Mouse (Mus musculus) liver, adult 2 months (tissue): ENCODE results near the gene Rin3. TPM values are rescaled to one million over a fixed set of nuclear protein-coding genes. Genes with fewer than 3 reads are reported as not detected.

Source experiments
- DNase-seq: peaks from one replicate; pipeline ENCODE4 v3.0.0-alpha.2; 2011; ENCODE audit warnings: low read depth, low spot score; ENCODE audit errors: extremely low read depth
- H3K27ac ChIP-seq: fragments of 200-500 bp; replicated peaks from 2 replicates; pipeline ENCODE4 v1.5.1; 2012; ENCODE audit warnings: low read depth, mild to moderate bottlenecking, control low read depth, inconsistent platforms, low read length; ENCODE audit not compliant: insufficient read depth
- H3K27me3 ChIP-seq: fragments of 200-500 bp; 2 replicates; pipeline ENCODE4 v1.6.1; 2012; ENCODE audit warnings: mild to moderate bottlenecking, moderate library complexity, low read length, inconsistent platforms; ENCODE audit not compliant: control insufficient read depth, insufficient read depth
- H3K36me3 ChIP-seq: fragments of 200-500 bp; 2 replicates; pipeline ENCODE4 v1.6.1; 2012; ENCODE audit warnings: low read length, inconsistent platforms; ENCODE audit not compliant: control insufficient read depth, insufficient read depth
- H3K4me1 ChIP-seq: fragments of 200-500 bp; 2 replicates; pipeline ENCODE4 v1.6.1; 2011; ENCODE audit warnings: low read length; ENCODE audit not compliant: control insufficient read depth, insufficient read depth
- H3K4me3 ChIP-seq: fragments of 200-500 bp; 2 replicates; pipeline ENCODE4 v1.5.1; 2011; ENCODE audit warnings: low read depth, mild to moderate bottlenecking, control low read depth, low read length, moderate library complexity; ENCODE audit not compliant: insufficient read depth
- H3K79me2 ChIP-seq: fragments of 200-500 bp; 2 replicates; pipeline ENCODE4 v1.6.1; 2012; ENCODE audit warnings: inconsistent platforms, mild to moderate bottlenecking, low read length, moderate library complexity; ENCODE audit not compliant: control insufficient read depth, insufficient read depth
- H3K9ac ChIP-seq: fragments of 200-500 bp; 2 replicates; pipeline ENCODE4 v1.6.1; 2012; ENCODE audit warnings: low read depth, mild to moderate bottlenecking, control low read depth, inconsistent platforms, low read length
- CTCF ChIP-seq: fragments of 200-500 bp; IDR thresholded peaks from 2 replicates; pipeline ENCODE4 v1.5.1; 2011; ENCODE audit warnings: low read depth, low read length, control low read depth
- POLR2A ChIP-seq: fragments of 200-500 bp; IDR thresholded peaks from 2 replicates; pipeline ENCODE4 v1.6.1; 2011; ENCODE audit warnings: low read length, control low read depth; ENCODE audit not compliant: insufficient read depth; ENCODE audit errors: extremely low read depth
- WGBS: fragments of 180-500 bp; shearing (Covaris S2); methylation state at CpG from one replicate; pipeline ENCODE4 v1.1.7; 2018; 5-methylcytosine and 5-hydroxymethylcytosine counted together
- polyA plus RNA-seq: library from polyadenylated mRNA; depleted of rRNA; stranded (reverse); fragments of >200 nt; gene quantifications from 2 replicates; pipeline ENCODE4 v1.2.3, GENCODE M21; 2012
- total RNA-seq: library from RNA; depleted of rRNA; stranded (reverse); fragments of >200 nt; gene quantifications from 2 replicates; pipeline ENCODE4 v1.2.3, GENCODE M21; 2014

The Rin3 gene
- total and polyA plus RNA-seq, 2 experiments, result 4.9 to 8.4 TPM

DNA sequence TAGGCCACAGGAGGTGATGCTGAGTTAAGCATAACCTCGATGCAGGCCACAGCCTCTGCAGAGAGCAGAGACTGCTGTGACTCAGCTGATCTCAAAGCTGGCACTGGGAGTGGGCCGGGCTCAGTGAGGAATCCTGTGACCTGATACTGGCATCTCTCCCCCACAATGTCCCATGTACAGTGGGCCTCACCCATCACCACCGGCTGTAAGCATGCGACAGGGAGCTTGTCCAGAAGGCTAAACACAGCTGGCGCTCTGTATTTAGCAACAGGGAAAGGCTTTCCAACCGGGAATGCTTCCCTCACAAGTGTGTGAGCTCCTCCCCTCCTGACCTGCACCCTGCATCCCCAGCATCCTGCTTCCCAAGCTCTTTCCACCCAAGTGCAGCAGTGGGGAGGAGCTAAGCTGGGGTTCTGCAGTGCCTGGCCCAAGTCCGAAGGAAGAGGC is 133.6 kb downstream of the Rin3 start:
- TF ChIP-seq CTCF (no peak), POLR2A (no peak)
- Histone ChIP-seq H3K27ac (peak overlapping the region; percentile 53; the same call in 1 of the 2 replicates), H3K4me1 (peaks cover 4% of the 10 kb centered on the region; the same call in 1 of the 2 replicates), H3K79me2 (no peaks in the 10 kb centered on the region), H3K27me3 (no peaks in the 10 kb centered on the region), H3K9ac (no peak overlapping the region; the same call in 1 of the 2 replicates), H3K36me3 (peaks cover 9% of the 10 kb centered on the region), H3K4me3 (no peak overlapping the region)
- 64% methylated on average over 7 of the region's 7 CpGs for WGBS
- DNase-seq, result peak; percentile 21

DNA sequence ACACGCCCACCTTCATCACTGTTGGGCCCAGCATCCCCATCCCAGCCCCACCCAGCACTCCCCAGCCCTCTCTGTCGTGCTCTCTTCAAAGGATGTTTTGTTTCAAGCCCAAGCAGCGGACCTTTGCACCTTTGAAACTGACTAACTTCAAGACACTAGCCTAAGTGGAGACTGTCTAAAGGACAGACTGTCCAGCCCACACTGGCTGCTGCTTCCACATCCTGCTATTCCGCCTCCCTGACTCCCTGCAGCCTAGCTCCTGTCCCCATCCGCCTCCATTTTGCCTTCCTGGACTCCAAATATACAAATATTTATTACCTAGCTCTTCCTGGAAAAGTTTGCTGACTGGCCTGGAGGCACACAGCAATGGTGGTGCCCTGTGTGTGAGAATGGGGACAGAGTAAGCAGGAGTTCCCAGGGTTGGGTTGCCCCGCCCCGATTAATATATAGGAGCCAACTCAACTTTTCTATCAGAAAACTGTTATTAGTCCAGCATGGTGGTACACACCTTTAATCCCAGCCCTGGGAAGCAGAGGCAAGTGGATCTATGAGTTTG is 134.2 kb downstream of the Rin3 start:
- Histone ChIP-seq H3K27ac (no peak overlapping the region), H3K79me2 (no peaks in the 10 kb centered on the region), H3K36me3 (peaks cover 9% of the 10 kb centered on the region), H3K4me3 (no peak overlapping the region), H3K4me1 (peaks cover 4% of the 10 kb centered on the region; the same call in 1 of the 2 replicates), H3K9ac (no peak overlapping the region), H3K27me3 (no peaks in the 10 kb centered on the region)
- TF ChIP-seq POLR2A, result no peak
- TF ChIP-seq CTCF, result no peak
- DNase-seq, result no peak
- 84% methylated on average over 7 of the region's 7 CpGs for WGBS

DNA sequence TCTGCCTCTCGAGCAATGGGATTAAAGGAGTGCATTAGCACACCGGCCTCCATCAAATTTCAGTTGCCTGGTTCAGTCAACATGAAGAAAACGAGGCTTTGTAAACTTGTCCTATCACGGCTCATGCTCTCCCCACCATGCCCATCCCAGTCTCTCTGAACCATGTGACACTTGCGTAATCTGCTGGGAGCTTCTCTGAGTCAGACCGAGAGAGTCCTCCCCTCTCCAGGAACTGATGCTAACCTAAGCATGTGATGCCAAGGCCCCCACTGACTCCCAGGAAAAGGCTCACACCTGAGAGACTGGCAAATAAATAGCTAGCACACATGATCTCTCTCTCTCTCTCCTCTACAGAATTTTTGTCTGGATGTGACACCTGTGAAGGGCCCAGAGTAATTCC is 134.9 kb downstream of the Rin3 start:
- peaks cover 8% of the 10 kb centered on the region for H3K36me3 ChIP-seq
- no peak for DNase-seq
- no peaks in the 10 kb centered on the region for H3K79me2 ChIP-seq
- no peak overlapping the region for H3K4me3 ChIP-seq
- 69% methylated on average over 6 of the region's 6 CpGs for WGBS
- peaks cover 4% of the 10 kb centered on the region; the same call in 1 of the 2 replicates for H3K4me1 ChIP-seq
- no peak overlapping the region for H3K9ac ChIP-seq
- TF ChIP-seq CTCF (no peak), POLR2A (no peak)
- H3K27me3 ChIP-seq, result no peaks in the 10 kb centered on the region
- H3K27ac ChIP-seq, result no peak overlapping the region

DNA sequence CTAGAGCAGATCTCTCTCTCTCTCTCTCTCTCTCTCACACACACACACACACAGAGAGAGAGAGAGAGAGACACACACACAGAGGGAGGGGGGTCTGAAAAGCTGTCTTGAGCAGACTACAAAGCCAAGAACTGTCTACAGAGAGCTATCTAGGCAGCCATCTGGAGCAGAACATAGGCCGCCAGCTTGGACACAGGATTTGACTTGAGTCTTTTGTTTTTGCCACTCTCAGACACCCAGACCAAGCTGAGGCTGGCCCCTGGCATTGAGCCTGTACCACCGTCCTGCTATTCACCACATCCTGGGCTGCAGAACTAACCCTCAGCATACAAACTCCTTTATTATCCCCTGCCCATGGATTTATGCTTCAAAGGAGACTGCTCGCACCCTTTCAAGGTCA is 136.7 kb downstream of the Rin3 start:
- WGBS, result 83% methylated on average over 3 of the region's 3 CpGs
- Histone ChIP-seq H3K36me3 (peaks cover 3% of the 10 kb centered on the region), H3K9ac (no peak overlapping the region), H3K4me3 (no peak overlapping the region), H3K79me2 (no peaks in the 10 kb centered on the region), H3K27ac (no peak overlapping the region), H3K27me3 (no peaks in the 10 kb centered on the region), H3K4me1 (peaks cover 4% of the 10 kb centered on the region; the same call in 1 of the 2 replicates)
- no peak for TF ChIP-seq POLR2A
- no peak for TF ChIP-seq CTCF
- no peak for DNase-seq

DNA sequence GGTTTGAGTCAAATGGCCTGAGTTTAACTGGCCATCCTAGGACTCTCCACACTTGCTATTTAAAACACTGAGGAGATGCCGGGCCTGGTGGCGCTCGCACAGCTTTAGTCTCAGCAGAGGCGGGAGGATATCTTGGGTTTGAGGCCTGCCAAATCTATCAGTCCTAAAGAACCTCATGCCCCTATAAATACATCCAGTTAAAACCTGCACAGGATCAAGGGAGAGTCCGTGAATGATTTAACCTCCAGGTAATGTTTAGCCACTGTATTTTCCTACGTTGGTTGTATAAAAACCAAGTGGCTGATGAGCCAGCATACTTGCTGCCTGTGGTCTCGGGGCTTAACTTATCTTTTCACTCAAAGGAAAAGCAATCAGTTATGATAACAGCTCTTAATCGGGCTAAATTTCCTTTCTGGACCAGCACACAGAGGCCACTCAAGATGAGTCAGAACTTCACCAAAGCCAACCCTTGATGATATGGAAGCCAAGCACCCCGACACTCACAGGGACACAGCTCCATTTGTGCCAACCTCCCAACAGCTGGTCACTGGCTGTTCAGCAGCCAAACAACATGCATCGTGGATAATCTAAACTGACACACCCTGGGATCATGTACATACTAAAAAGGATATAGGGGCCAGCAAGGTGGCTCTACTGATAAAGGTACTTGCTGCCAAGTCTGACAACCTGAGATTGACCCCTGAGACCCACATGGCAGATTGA is 137.5 kb downstream of the Rin3 start:
- Histone ChIP-seq H3K4me3 (no peak overlapping the region), H3K79me2 (no peaks in the 10 kb centered on the region), H3K4me1 (peaks cover 4% of the 10 kb centered on the region; the same call in 1 of the 2 replicates), H3K27ac (no peak overlapping the region), H3K36me3 (peaks cover 3% of the 10 kb centered on the region), H3K9ac (no peak overlapping the region), H3K27me3 (no peaks in the 10 kb centered on the region)
- TF ChIP-seq POLR2A, result no peak
- TF ChIP-seq CTCF, result no peak
- 70% methylated on average over 10 of the region's 10 CpGs for WGBS
- no peak for DNase-seq

DNA sequence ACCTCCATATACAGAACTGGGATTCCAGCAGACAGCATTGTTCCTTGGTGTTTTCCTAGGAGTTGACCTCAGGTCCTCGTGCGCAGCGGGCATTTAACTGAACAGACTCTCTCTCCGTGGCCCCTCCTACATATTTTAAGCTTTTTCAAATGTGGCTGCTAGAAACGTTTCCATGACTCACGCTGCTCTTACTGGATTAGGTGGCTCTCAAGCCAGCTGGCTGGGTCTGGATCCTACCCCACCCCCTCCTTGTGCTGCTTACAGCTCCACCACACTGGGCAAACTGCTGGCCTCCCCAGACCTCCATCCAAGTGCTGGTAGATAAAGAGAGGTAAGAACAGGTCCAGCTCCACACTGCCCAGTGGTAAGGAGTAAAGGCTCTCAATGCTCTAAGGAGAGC is 139.2 kb downstream of the Rin3 start:
- H3K4me3 ChIP-seq, result no peak overlapping the region
- no peak overlapping the region for H3K27ac ChIP-seq
- no peak for TF ChIP-seq CTCF
- TF ChIP-seq POLR2A, result no peak
- H3K27me3 ChIP-seq, result no peaks in the 10 kb centered on the region
- peaks cover 3% of the 10 kb centered on the region; the same call in 1 of the 2 replicates for H3K4me1 ChIP-seq
- H3K36me3 ChIP-seq, result no peaks in the 10 kb centered on the region; the same call in 1 of the 2 replicates
- no peaks in the 10 kb centered on the region for H3K79me2 ChIP-seq
- WGBS, result 83% methylated on average over 6 of the region's 6 CpGs
- H3K9ac ChIP-seq, result no peak overlapping the region
- no peak for DNase-seq
